Mouse (Mus musculus) liver, postnatal 0 days (tissue): Measurements from ENCODE around the gene Actr1a. TPM values are rescaled to one million over a fixed set of nuclear protein-coding genes. Genes with fewer than 3 reads are reported as not detected.

ENCODE experiments used
- ATAC-seq: fragments of 200-750 bp; cut with Nextera tagmentation; 2 replicates; pipeline ENCODE4 v1.8.0; 2017; ENCODE audit warnings: mild to moderate bottlenecking, moderate library complexity
- DNase-seq: peaks from one replicate; pipeline ENCODE4 v3.0.0-alpha.2; 2016
- H3K27ac ChIP-seq: fragments of 300-500 bp; sonication (generic); 2 replicates; pipeline ENCODE4 v1.5.1; 2014; ENCODE audit warnings: antibody characterized with exemption, moderate library complexity, mild to moderate bottlenecking, low read depth
- H3K27me3 ChIP-seq: fragments of 300-500 bp; sonication (generic); 2 replicates; pipeline ENCODE4 v1.6.1; 2014; ENCODE audit warnings: low read length, control low read depth, mixed read lengths; ENCODE audit not compliant: insufficient read depth
- H3K36me3 ChIP-seq: fragments of 300-500 bp; sonication (generic); replicated peaks from 2 replicates; pipeline ENCODE4 v1.6.1; 2014; ENCODE audit warnings: mild to moderate bottlenecking, control low read depth, low read length, moderate library complexity, mixed read lengths; ENCODE audit not compliant: insufficient read depth
- H3K4me1 ChIP-seq: fragments of 300-500 bp; sonication (generic); 2 replicates; pipeline ENCODE4 v1.6.1; 2014; ENCODE audit warnings: antibody characterized with exemption, mild to moderate bottlenecking, control low read depth; ENCODE audit not compliant: insufficient read depth
- H3K4me2 ChIP-seq: fragments of 300-500 bp; sonication (generic); 2 replicates; pipeline ENCODE4 v1.6.1; 2014; ENCODE audit warnings: low read depth, mild to moderate bottlenecking, low read length, moderate library complexity, mixed read lengths
- H3K4me3 ChIP-seq: fragments of 300-500 bp; sonication (generic); 2 replicates; pipeline ENCODE4 v1.5.1; 2014; ENCODE audit warnings: low read depth, low read length
- H3K9ac ChIP-seq: fragments of 300-500 bp; sonication (generic); replicated peaks from 2 replicates; pipeline ENCODE4 v1.6.1; 2014; ENCODE audit warnings: mild to moderate bottlenecking, moderate library complexity
- H3K9me3 ChIP-seq: fragments of 300-500 bp; sonication (generic); 2 replicates; pipeline ENCODE4 v1.6.1; 2016; ENCODE audit warnings: mild to moderate bottlenecking, control low read depth, low read length, mixed read lengths
- CTCF ChIP-seq: sonication (generic); IDR thresholded peaks from 2 replicates; pipeline ENCODE4 v1.5.1; 2016; ENCODE audit warnings: antibody characterized with exemption, low read depth
- EP300 ChIP-seq: IDR thresholded peaks from 2 replicates; pipeline ENCODE4 v1.6.1; 2016; ENCODE audit warnings: antibody characterized with exemption, low read depth, mild to moderate bottlenecking
- WGBS: fragments of 180-500 bp; shearing (Covaris S2); extraction: QIAGEN DNeasy Blood & Tissue Kit; methylation state at CpG from one replicate; pipeline ENCODE4 v1.1.7; 2014; ENCODE audit not compliant: insufficient replicate concordance; 5-methylcytosine and 5-hydroxymethylcytosine counted together
- polyA plus RNA-seq: library from polyadenylated mRNA; unstranded; fragments of >200 nt; fragmentation: Nextera tagmentation; extraction: Ambion mirVana; gene quantifications from 2 replicates; pipeline ENCODE4 v1.2.1, GENCODE M21; 2015

The Actr1a gene
- polyA plus RNA-seq, 1 experiment from 2014 or later: 35.4 TPM

DNA sequence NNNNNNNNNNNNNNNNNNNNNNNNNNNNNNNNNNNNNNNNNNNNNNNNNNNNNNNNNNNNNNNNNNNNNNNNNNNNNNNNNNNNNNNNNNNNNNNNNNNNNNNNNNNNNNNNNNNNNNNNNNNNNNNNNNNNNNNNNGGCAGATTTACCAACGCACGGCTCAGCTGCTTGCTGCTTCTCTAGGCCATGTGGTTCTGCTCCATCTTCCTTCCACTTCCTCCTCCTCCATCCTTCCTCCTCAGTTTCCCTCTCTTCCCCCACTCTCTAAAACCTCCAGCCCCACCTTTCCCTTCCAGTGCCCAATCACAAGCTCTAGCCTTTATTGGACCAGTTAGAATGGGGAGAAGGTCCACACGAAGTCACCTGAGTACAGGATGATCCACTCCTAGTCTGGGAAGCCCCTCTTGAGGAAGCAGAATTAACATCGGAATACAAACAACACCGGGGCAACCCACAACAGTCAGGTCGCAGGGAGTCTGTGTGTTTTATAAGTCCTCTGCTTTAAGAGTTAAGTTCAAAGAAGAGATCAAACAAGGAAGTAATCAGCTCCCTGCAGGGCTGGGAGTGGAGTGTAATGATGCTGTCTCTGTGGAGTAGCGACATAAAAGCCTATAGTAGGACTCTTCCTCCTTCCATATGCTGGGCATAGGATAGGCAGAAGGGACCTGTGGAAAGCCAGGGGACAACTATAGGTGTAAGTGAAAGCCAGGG is 50.7 kb downstream of the Actr1a start:
- Histone ChIP-seq H3K36me3 (no peaks in the 10 kb centered on the region), H3K4me3 (no peak overlapping the region), H3K4me2 (no peak overlapping the region), H3K27me3 (no peaks in the 10 kb centered on the region), H3K27ac (no peak overlapping the region), H3K4me1 (peaks cover 30% of the 10 kb centered on the region), H3K9ac (no peak overlapping the region), H3K9me3 (no peaks in the 10 kb centered on the region)
- no peak for DNase-seq
- no peak for ATAC-seq
- TF ChIP-seq CTCF: no peak
- no peak for TF ChIP-seq EP300
- WGBS: 38% methylated on average over 7 of the region's 7 CpGs

DNA sequence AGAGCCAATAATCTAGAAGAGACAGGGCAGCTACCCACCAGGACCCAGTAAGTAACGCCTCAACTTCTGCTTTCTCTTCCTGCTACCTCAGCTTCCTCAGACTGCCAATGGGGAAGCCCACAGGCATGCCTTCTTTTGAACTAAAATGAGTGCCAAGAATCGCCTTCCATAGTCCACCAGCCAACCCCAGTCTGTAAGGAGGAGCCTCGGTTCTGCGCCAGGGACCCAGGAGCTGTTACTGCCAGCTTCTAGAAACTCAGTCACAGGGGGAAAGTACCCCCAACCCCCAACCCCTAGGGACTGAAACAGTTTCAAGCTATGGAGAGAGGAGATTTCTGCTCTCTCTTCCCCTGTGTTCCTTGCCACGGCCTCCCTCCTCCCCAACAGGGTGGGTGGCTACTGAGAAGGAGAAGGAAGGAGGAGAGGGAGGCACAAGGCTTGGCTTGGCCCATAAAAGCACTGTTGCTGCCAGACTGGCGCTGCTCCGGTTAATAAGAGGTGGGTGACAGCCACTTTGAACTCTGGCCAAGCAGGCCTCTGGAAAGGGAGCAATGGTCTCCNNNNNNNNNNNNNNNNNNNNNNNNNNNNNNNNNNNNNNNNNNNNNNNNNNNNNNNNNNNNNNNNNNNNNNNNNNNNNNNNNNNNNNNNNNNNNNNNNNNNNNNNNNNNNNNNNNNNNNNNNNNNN is 56.1 kb downstream of the Actr1a start:
- Histone ChIP-seq H3K4me1 (peaks cover 43% of the 10 kb centered on the region), H3K27ac (peak overlapping the region; percentile 96), H3K36me3 (no peaks in the 10 kb centered on the region), H3K9ac (peak overlapping the region; percentile 41), H3K27me3 (no peaks in the 10 kb centered on the region), H3K9me3 (no peaks in the 10 kb centered on the region), H3K4me3 (peak overlapping the region; percentile 79), H3K4me2 (peak overlapping the region; percentile 94)
- peak; percentile 61 for DNase-seq
- peak; percentile 38 for ATAC-seq
- no peak for TF ChIP-seq CTCF
- no peak for TF ChIP-seq EP300
- 36% methylated on average over 7 of the region's 7 CpGs for WGBS

DNA sequence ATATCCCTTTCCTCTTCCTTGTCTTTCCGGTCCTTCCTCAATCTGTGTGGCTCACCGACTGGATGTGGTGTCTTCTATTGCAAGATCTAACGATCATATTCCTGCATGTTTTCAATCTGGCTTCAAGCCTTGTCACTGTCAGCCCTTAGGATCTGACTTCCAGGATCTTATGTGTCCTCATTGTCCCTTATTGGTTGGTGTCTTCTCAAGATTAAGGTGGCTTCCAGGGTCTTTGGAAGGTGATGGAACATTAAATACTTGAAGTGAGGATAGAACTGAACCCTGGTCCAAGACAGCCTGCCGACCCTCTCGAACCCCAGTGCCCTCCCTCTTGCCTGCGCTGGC is 56.6 kb downstream of the Actr1a start:
- DNase-seq: no peak
- H3K9me3 ChIP-seq: no peaks in the 10 kb centered on the region
- H3K27me3 ChIP-seq: no peaks in the 10 kb centered on the region
- no peaks in the 10 kb centered on the region for H3K36me3 ChIP-seq
- H3K27ac ChIP-seq: peak overlapping the region; percentile 96
- ATAC-seq: peak; percentile 17
- peak overlapping the region; percentile 79 for H3K4me3 ChIP-seq
- no peak for TF ChIP-seq EP300
- TF ChIP-seq CTCF: no peak
- peak overlapping the region; percentile 12; the same call in 1 of the 2 replicates for H3K9ac ChIP-seq
- whole genome bisulfite sequencing: 21% methylated on average over 6 of the region's 6 CpGs
- peaks cover 40% of the 10 kb centered on the region for H3K4me1 ChIP-seq
- peak overlapping the region; percentile 94 for H3K4me2 ChIP-seq

DNA sequence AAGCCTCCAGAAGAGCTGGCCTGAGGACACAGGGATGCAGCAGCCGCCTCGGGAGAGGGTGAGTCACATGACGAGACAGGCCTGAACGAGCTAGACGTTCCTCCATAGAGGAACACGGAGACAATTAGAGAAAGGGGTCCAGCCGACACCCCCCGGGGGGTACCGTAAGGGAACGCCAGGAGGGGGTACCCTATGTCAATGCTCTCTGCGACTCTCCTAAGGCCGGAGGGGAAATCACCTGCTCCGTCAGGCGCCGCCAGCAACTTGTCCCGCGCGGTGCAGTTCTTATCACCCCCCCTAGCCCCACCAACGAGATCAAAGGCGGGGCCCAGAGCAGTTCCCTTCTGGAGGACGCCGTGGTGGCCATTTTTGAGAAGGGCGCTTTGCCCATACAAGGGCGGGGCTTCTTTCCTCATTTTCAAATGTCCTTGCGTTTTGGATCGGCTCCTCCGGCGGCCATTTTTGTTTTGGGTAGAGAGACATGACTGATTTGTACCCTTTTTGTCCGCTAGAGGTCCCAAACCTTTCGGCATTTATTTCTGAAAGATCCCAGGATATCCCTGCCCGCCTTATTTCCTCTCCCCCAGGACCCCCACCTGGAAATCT is 57.1 kb downstream of the Actr1a start, which contains the start of gene Cuedc2:
TSS of gene Cuedc2 (minus strand) at position 372 of the 606 bp plus-strand sequence.
- Histone ChIP-seq H3K36me3 (no peaks in the 10 kb centered on the region), H3K9ac (peak within 1 kb of the TSS; percentile 81), H3K4me3 (peak within 1 kb of the TSS; percentile 79), H3K4me2 (peak within 1 kb of the TSS; percentile 94), H3K9me3 (no peaks in the 10 kb centered on the region), H3K4me1 (peaks cover 38% of the 10 kb centered on the region), H3K27me3 (no peaks in the 10 kb centered on the region), H3K27ac (peak within 1 kb of the TSS; percentile 96)
- peak; percentile 97 for DNase-seq
- WGBS: 0% methylated on average over 31 of the region's 31 CpGs
- TF ChIP-seq CTCF (peak; percentile 75), EP300 (peak; percentile 74; the same call in 1 of the 2 replicates)
- peak; percentile 91 for ATAC-seq

DNA sequence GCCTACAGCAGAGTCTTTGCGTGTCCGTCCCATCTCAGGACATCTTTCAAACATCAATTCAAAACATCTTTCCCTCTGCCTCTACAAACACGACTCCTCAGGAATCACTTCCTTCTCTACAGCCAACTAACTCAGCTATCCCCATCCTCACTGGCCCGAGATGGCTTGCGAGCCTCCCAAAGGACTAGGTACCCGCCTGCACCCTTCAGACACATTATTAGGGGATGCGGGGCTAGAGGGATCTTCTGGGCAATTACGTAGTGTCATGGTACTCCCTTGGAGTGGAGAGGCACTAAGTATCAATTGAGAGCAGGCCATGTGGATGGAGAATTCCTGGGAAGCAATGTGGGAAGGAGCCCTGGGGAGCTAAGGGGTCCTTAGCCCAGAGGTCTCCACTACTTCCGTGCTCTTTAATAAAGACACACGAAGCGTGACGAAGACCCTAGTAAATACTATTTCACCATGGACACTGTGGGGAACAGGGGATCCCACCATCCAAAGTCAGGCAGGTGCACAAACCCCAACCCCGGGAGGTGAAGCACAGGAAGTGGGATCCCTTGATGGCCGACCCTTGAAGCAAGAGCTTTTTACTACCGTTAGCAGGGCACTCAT is 57.7 kb downstream of the Actr1a start:
- peaks cover 32% of the 10 kb centered on the region for H3K4me1 ChIP-seq
- 37% methylated on average over 15 of the region's 15 CpGs for WGBS
- no peaks in the 10 kb centered on the region for H3K9me3 ChIP-seq
- no peaks in the 10 kb centered on the region for H3K27me3 ChIP-seq
- H3K4me3 ChIP-seq: peak overlapping the region; percentile 79
- peak overlapping the region; percentile 94 for H3K4me2 ChIP-seq
- no peak for ATAC-seq
- no peak for DNase-seq
- peak overlapping the region; percentile 48; the same call in 1 of the 2 replicates for H3K27ac ChIP-seq
- no peak for TF ChIP-seq CTCF
- TF ChIP-seq EP300: no peak
- peak overlapping the region; percentile 81 for H3K9ac ChIP-seq
- no peaks in the 10 kb centered on the region for H3K36me3 ChIP-seq

DNA sequence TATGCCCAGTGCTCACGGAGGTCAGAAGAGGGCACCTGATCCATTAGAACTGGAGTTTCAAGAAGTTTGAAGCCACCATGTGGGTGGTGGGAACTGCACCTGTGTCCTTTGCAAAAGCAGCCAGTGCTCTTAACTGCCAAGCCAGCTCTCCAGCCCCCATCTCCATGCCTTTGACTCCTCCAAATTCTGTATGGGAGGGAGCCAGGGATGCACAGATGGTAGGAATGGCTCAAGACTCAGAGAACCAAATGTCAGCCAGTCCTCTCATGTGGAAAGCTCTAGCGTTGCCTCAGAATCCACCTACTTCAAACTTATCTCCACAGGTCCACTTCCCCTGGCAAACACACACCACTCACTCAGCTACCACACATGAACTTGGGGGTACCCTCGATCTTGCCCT is 61.6 kb downstream of the Actr1a start:
- Histone ChIP-seq H3K27me3 (no peaks in the 10 kb centered on the region), H3K27ac (no peak overlapping the region), H3K4me2 (no peak overlapping the region), H3K36me3 (peaks cover 15% of the 10 kb centered on the region), H3K4me1 (peaks cover 25% of the 10 kb centered on the region), H3K4me3 (no peak overlapping the region), H3K9me3 (no peaks in the 10 kb centered on the region), H3K9ac (no peak overlapping the region)
- ATAC-seq (no peak), DNase-seq (no peak)
- WGBS: 78% methylated on average over 3 of the region's 3 CpGs
- TF ChIP-seq CTCF: no peak
- TF ChIP-seq EP300: no peak
